Mouse (Mus musculus): ENCODE measurements around the gene Ap2b1. TPM values are rescaled to one million over a fixed set of nuclear protein-coding genes. Genes with fewer than 3 reads are reported as not detected.

The Ap2b1 gene
- polyA plus RNA-seq, 1 experiment from 2014 or later, result 116 TPM

GRCm38 (mm10) chr11:83408242-83408641 lies 109.4 kb downstream of the Ap2b1 start:
- no peak for ATAC-seq
- Histone ChIP-seq H3K27ac (no peak overlapping the region), H3K27me3 (no peaks in the 10 kb centered on the region), H3K9me3 (no peaks in the 10 kb centered on the region), H3K36me3 (peaks cover 11% of the 10 kb centered on the region), H3K9ac (replicated peaks) (no peak overlapping the region), H3K4me2 (replicated peaks) (no peak overlapping the region), H3K4me1 (replicated peaks) (peaks cover 30% of the 10 kb centered on the region), H3K4me3 (replicated peaks) (no peak overlapping the region)
- WGBS, result 49% methylated on average over 8 of the region's 8 CpGs

GRCm38 (mm10) chr11:83409087-83409754 lies 110.4 kb downstream of the Ap2b1 start, which contains the start of gene Rasl10b:
TSS of gene Rasl10b (plus strand) at chr11:83409137.
- Histone ChIP-seq H3K4me3 (replicated peaks) (peak within 1 kb of the TSS; percentile 84), H3K4me1 (replicated peaks) (peaks cover 30% of the 10 kb centered on the region), H3K27ac (peak within 1 kb of the TSS; percentile 59), H3K36me3 (peaks cover under 1% of the 10 kb centered on the region), H3K4me2 (replicated peaks) (peak within 1 kb of the TSS; percentile 68), H3K9ac (replicated peaks) (peak within 1 kb of the TSS; percentile 92), H3K27me3 (no peaks in the 10 kb centered on the region), H3K9me3 (no peaks in the 10 kb centered on the region)
- peak; percentile 88 for ATAC-seq
- under 1% methylated on average over 25 of the region's 44 CpGs for WGBS

- Histone ChIP-seq H3K4me2 (replicated peaks) (peak overlapping the region; percentile 68), H3K9ac (replicated peaks) (peak overlapping the region; percentile 92), H3K27ac (peak overlapping the region; percentile 59), H3K36me3 (no peaks in the 10 kb centered on the region), H3K27me3 (no peaks in the 10 kb centered on the region), H3K4me1 (replicated peaks) (peaks cover 30% of the 10 kb centered on the region), H3K9me3 (no peaks in the 10 kb centered on the region), H3K4me3 (replicated peaks) (peak overlapping the region; percentile 84)
- peak; percentile 73 for ATAC-seq
- 2% methylated on average over 22 of the region's 40 CpGs for WGBS
Measured at GRCm38 (mm10) chr11:83409792-83410291, 111.0 kb downstream of the Ap2b1 start.

GRCm38 (mm10) chr11:83410510-83410909 lies 111.7 kb downstream of the Ap2b1 start:
- no peaks in the 10 kb centered on the region for H3K27me3 ChIP-seq
- H3K9me3 ChIP-seq, result no peaks in the 10 kb centered on the region
- peak overlapping the region; percentile 84 for H3K4me3 ChIP-seq (replicated peaks)
- no peak for ATAC-seq
- H3K4me2 ChIP-seq (replicated peaks), result peak overlapping the region; percentile 68
- peak overlapping the region; percentile 92 for H3K9ac ChIP-seq (replicated peaks)
- H3K4me1 ChIP-seq (replicated peaks), result peaks cover 30% of the 10 kb centered on the region
- H3K36me3 ChIP-seq, result no peaks in the 10 kb centered on the region
- 19% methylated on average over 6 of the region's 6 CpGs for WGBS
- no peak overlapping the region for H3K27ac ChIP-seq

- Histone ChIP-seq H3K4me3 (replicated peaks) (no peak overlapping the region), H3K4me1 (replicated peaks) (peaks cover 10% of the 10 kb centered on the region), H3K9me3 (no peaks in the 10 kb centered on the region), H3K9ac (replicated peaks) (no peak overlapping the region), H3K36me3 (no peaks in the 10 kb centered on the region), H3K27ac (no peak overlapping the region), H3K27me3 (peaks cover 49% of the 10 kb centered on the region), H3K4me2 (replicated peaks) (no peak overlapping the region)
- ATAC-seq, result no peak
- WGBS, result 13% methylated on average over 5 of the region's 5 CpGs
Measured at GRCm38 (mm10) chr11:83417080-83417479, 118.3 kb downstream of the Ap2b1 start.

GRCm38 (mm10) chr11:83417708-83418107 lies 118.9 kb downstream of the Ap2b1 start:
- peaks cover 8% of the 10 kb centered on the region for H3K4me1 ChIP-seq (replicated peaks)
- H3K36me3 ChIP-seq, result no peaks in the 10 kb centered on the region
- no peak overlapping the region for H3K4me3 ChIP-seq (replicated peaks)
- no peak overlapping the region for H3K4me2 ChIP-seq (replicated peaks)
- WGBS, result 87% methylated on average over 7 of the region's 7 CpGs
- ATAC-seq, result no peak
- no peaks in the 10 kb centered on the region for H3K9me3 ChIP-seq
- no peak overlapping the region for H3K9ac ChIP-seq (replicated peaks)
- H3K27me3 ChIP-seq, result peaks cover 54% of the 10 kb centered on the region
- H3K27ac ChIP-seq, result no peak overlapping the region

- H3K9ac ChIP-seq (replicated peaks), result peak overlapping the region; percentile 40; the same call in 1 of the 2 replicates
- H3K4me1 ChIP-seq (replicated peaks), result peaks cover 8% of the 10 kb centered on the region
- ATAC-seq, result peak; percentile 71
- no peaks in the 10 kb centered on the region for H3K9me3 ChIP-seq
- H3K27ac ChIP-seq, result no peak overlapping the region
- peaks cover 54% of the 10 kb centered on the region for H3K27me3 ChIP-seq
- peak overlapping the region; percentile 26 for H3K4me3 ChIP-seq (replicated peaks)
- peak overlapping the region; percentile 46 for H3K4me2 ChIP-seq (replicated peaks)
- no peaks in the 10 kb centered on the region for H3K36me3 ChIP-seq
- 5% methylated on average over 38 of the region's 38 CpGs for WGBS
Measured at GRCm38 (mm10) chr11:83418566-83418965, 119.7 kb downstream of the Ap2b1 start.

GRCm38 (mm10) chr11:83420338-83420737 lies 121.5 kb downstream of the Ap2b1 start:
- 47% methylated on average over 4 of the region's 4 CpGs for WGBS
- Histone ChIP-seq H3K9ac (replicated peaks) (no peak overlapping the region), H3K4me3 (replicated peaks) (no peak overlapping the region), H3K36me3 (no peaks in the 10 kb centered on the region), H3K27me3 (peaks cover 54% of the 10 kb centered on the region), H3K27ac (no peak overlapping the region), H3K9me3 (no peaks in the 10 kb centered on the region), H3K4me2 (replicated peaks) (no peak overlapping the region), H3K4me1 (replicated peaks) (peaks cover 8% of the 10 kb centered on the region)
- no peak for ATAC-seq

GRCm38 (mm10) chr11:83421305-83421704 lies 122.5 kb downstream of the Ap2b1 start:
- no peaks in the 10 kb centered on the region for H3K9me3 ChIP-seq
- 5% methylated on average over 9 of the region's 9 CpGs for WGBS
- no peak overlapping the region for H3K9ac ChIP-seq (replicated peaks)
- H3K27ac ChIP-seq, result no peak overlapping the region
- no peak overlapping the region for H3K4me2 ChIP-seq (replicated peaks)
- no peaks in the 10 kb centered on the region for H3K36me3 ChIP-seq
- no peak for ATAC-seq
- H3K4me1 ChIP-seq (replicated peaks), result peaks cover 8% of the 10 kb centered on the region
- no peak overlapping the region for H3K4me3 ChIP-seq (replicated peaks)
- H3K27me3 ChIP-seq, result peaks cover 58% of the 10 kb centered on the region

GRCm38 (mm10) chr11:83424681-83425080 lies 125.9 kb downstream of the Ap2b1 start:
- no peaks in the 10 kb centered on the region for H3K36me3 ChIP-seq
- H3K9ac ChIP-seq (replicated peaks), result no peak overlapping the region
- H3K27ac ChIP-seq, result no peak overlapping the region
- WGBS, result 9% methylated on average over 8 of the region's 8 CpGs
- H3K4me2 ChIP-seq (replicated peaks), result no peak overlapping the region
- H3K4me1 ChIP-seq (replicated peaks), result peaks cover 4% of the 10 kb centered on the region; the same call in 1 of the 2 replicates
- H3K4me3 ChIP-seq (replicated peaks), result no peak overlapping the region
- ATAC-seq, result peak; percentile 63
- no peaks in the 10 kb centered on the region for H3K9me3 ChIP-seq
- peaks cover 61% of the 10 kb centered on the region for H3K27me3 ChIP-seq

- H3K4me2 ChIP-seq (replicated peaks), result 0 out of 2 replicates have a peak overlapping the region, but pooled peaks have one; percentile 5
- ATAC-seq, result no peak
Measured at GRCm38 (mm10) chr11:83426964-83427363, 128.1 kb downstream of the Ap2b1 start.

GRCm38 (mm10) chr11:83429355-83429754 lies 130.5 kb downstream of the Ap2b1 start, which contains the start of gene Gas2l2:
TSS of gene Gas2l2 (minus strand) at chr11:83429455.
- H3K4me3 ChIP-seq (replicated peaks), result no peak within 1 kb of the TSS
- 56% methylated on average over 5 of the region's 5 CpGs for WGBS
- no peak within 1 kb of the TSS for H3K27ac ChIP-seq
- no peak within 1 kb of the TSS for H3K4me2 ChIP-seq (replicated peaks)
- H3K9me3 ChIP-seq, result no peaks in the 10 kb centered on the region
- peaks cover 41% of the 10 kb centered on the region for H3K27me3 ChIP-seq
- no peak within 1 kb of the TSS for H3K9ac ChIP-seq (replicated peaks)
- no peaks in the 10 kb centered on the region for H3K36me3 ChIP-seq
- ATAC-seq, result no peak
- H3K4me1 ChIP-seq (replicated peaks), result peaks cover 5% of the 10 kb centered on the region; the same call in 1 of the 2 replicates

More at GRCm38 (mm10) chr11:83426964-83427363, 128.1 kb downstream of the Ap2b1 start:
- no peak overlapping the region for H3K4me3 ChIP-seq (replicated peaks)
- H3K4me1 ChIP-seq (replicated peaks), result peaks cover 5% of the 10 kb centered on the region; the same call in 1 of the 2 replicates
- H3K36me3 ChIP-seq, result no peaks in the 10 kb centered on the region
- no peaks in the 10 kb centered on the region for H3K9me3 ChIP-seq
- H3K9ac ChIP-seq (replicated peaks), result no peak overlapping the region
- peaks cover 47% of the 10 kb centered on the region for H3K27me3 ChIP-seq
- WGBS, result 52% methylated on average over 17 of the region's 17 CpGs
- H3K27ac ChIP-seq, result no peak overlapping the region
